Mouse (Mus musculus) liver, adult 2 months (tissue): ENCODE measurements around the gene Wt1. TPM values are rescaled to one million over a fixed set of nuclear protein-coding genes. Genes with fewer than 3 reads are reported as not detected.

Source experiments
- DNase-seq: peaks from one replicate; pipeline ENCODE4 v3.0.0-alpha.2; 2011; ENCODE audit warnings: low read depth, low spot score; ENCODE audit errors: extremely low read depth
- H3K27ac ChIP-seq: fragments of 200-500 bp; replicated peaks from 2 replicates; pipeline ENCODE4 v1.5.1; 2012; ENCODE audit warnings: low read depth, mild to moderate bottlenecking, control low read depth, inconsistent platforms, low read length; ENCODE audit not compliant: insufficient read depth
- H3K27me3 ChIP-seq: fragments of 200-500 bp; 2 replicates; pipeline ENCODE4 v1.6.1; 2012; ENCODE audit warnings: mild to moderate bottlenecking, moderate library complexity, low read length, inconsistent platforms; ENCODE audit not compliant: control insufficient read depth, insufficient read depth
- H3K36me3 ChIP-seq: fragments of 200-500 bp; 2 replicates; pipeline ENCODE4 v1.6.1; 2012; ENCODE audit warnings: low read length, inconsistent platforms; ENCODE audit not compliant: control insufficient read depth, insufficient read depth
- H3K4me1 ChIP-seq: fragments of 200-500 bp; 2 replicates; pipeline ENCODE4 v1.6.1; 2011; ENCODE audit warnings: low read length; ENCODE audit not compliant: control insufficient read depth, insufficient read depth
- H3K4me3 ChIP-seq: fragments of 200-500 bp; 2 replicates; pipeline ENCODE4 v1.5.1; 2011; ENCODE audit warnings: low read depth, mild to moderate bottlenecking, control low read depth, low read length, moderate library complexity; ENCODE audit not compliant: insufficient read depth
- H3K79me2 ChIP-seq: fragments of 200-500 bp; 2 replicates; pipeline ENCODE4 v1.6.1; 2012; ENCODE audit warnings: inconsistent platforms, mild to moderate bottlenecking, low read length, moderate library complexity; ENCODE audit not compliant: control insufficient read depth, insufficient read depth
- H3K9ac ChIP-seq: fragments of 200-500 bp; 2 replicates; pipeline ENCODE4 v1.6.1; 2012; ENCODE audit warnings: low read depth, mild to moderate bottlenecking, control low read depth, inconsistent platforms, low read length
- CTCF ChIP-seq: fragments of 200-500 bp; IDR thresholded peaks from 2 replicates; pipeline ENCODE4 v1.5.1; 2011; ENCODE audit warnings: low read depth, low read length, control low read depth
- POLR2A ChIP-seq: fragments of 200-500 bp; IDR thresholded peaks from 2 replicates; pipeline ENCODE4 v1.6.1; 2011; ENCODE audit warnings: low read length, control low read depth; ENCODE audit not compliant: insufficient read depth; ENCODE audit errors: extremely low read depth
- WGBS: fragments of 180-500 bp; shearing (Covaris S2); methylation state at CpG from one replicate; pipeline ENCODE4 v1.1.7; 2018; 5-methylcytosine and 5-hydroxymethylcytosine counted together
- polyA plus RNA-seq: library from polyadenylated mRNA; depleted of rRNA; stranded (reverse); fragments of >200 nt; gene quantifications from 2 replicates; pipeline ENCODE4 v1.2.3, GENCODE M21; 2012
- total RNA-seq: library from RNA; depleted of rRNA; stranded (reverse); fragments of >200 nt; gene quantifications from 2 replicates; pipeline ENCODE4 v1.2.3, GENCODE M21; 2014

Gene Wt1
- total and polyA plus RNA-seq, 2 experiments = 0.27 to 0.55 TPM

DNA sequence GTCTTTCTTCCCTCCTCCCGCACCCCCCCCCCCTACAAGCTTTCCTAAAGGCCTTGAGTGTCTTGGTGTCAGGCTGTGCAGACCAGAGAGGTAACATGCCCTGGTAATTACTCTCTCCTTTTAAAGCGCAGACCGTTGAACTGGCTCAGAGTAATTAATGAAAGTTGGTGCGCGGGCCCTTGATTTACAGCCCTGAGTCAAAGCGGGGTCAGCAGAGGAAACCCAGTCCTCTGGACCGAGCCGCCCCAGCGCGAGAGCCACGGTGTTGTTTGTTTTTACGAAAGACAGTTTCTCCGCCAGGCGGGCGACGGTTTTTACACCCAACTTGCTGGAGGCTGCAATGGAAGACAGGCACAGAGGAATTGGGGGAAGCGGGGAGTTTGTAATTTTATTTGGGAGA is 6.0 kb downstream of the Wt1 start:
- Histone ChIP-seq H3K4me1 (no peaks in the 10 kb centered on the region), H3K79me2 (no peaks in the 10 kb centered on the region), H3K27me3 (peaks cover 31% of the 10 kb centered on the region), H3K36me3 (no peaks in the 10 kb centered on the region), H3K27ac (no peak overlapping the region), H3K4me3 (no peak overlapping the region), H3K9ac (no peak overlapping the region)
- DNase-seq = no peak
- TF ChIP-seq POLR2A = no peak
- TF ChIP-seq CTCF = no peak
- 3% methylated on average over 17 of the region's 17 CpGs for WGBS

DNA sequence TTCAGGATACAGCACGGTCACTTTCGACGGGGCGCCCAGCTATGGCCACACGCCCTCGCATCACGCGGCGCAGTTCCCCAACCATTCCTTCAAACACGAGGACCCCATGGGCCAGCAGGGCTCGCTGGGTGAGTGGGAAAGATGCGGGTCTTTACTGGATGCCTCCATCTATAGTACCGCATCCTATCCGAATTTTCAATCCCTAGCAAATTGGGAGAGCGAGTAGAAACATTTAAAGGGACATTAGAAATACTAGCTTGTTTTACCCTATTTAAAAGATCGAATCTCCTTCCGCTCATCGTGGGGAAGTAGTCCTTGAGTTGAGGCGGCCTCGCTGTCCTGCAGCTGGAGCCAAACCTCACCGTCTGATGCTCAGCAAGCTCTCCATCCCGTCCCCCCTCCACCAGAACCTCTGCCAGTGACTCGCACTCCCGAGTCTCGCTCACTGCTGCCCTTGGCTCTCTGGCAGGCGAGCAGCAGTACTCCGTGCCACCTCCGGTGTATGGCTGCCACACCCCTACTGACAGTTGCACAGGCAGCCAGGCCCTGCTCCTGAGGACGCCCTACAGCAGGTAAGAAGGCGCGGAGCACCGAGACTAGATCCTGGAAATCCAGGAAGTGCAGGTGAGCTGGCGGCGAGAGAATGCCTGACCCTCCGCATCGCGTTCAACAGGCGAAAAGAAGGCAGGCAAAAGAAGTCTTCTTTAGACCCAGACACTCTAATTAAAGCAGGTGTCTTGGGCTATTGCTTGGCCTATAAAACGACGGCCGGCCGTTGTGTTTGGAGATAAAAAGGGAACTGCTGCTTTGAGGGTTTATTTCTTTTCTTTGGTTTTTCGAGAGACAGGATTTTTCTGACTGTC is 6.8 kb downstream of the Wt1 start:
- H3K27ac ChIP-seq = no peak overlapping the region
- 7% methylated on average over 43 of the region's 43 CpGs for WGBS
- H3K79me2 ChIP-seq = no peaks in the 10 kb centered on the region
- no peaks in the 10 kb centered on the region for H3K36me3 ChIP-seq
- H3K4me3 ChIP-seq = no peak overlapping the region
- TF ChIP-seq CTCF (no peak), POLR2A (no peak)
- H3K9ac ChIP-seq = no peak overlapping the region
- no peak for DNase-seq
- H3K4me1 ChIP-seq = no peaks in the 10 kb centered on the region
- H3K27me3 ChIP-seq = peaks cover 25% of the 10 kb centered on the region; the same call in 1 of the 2 replicates

DNA sequence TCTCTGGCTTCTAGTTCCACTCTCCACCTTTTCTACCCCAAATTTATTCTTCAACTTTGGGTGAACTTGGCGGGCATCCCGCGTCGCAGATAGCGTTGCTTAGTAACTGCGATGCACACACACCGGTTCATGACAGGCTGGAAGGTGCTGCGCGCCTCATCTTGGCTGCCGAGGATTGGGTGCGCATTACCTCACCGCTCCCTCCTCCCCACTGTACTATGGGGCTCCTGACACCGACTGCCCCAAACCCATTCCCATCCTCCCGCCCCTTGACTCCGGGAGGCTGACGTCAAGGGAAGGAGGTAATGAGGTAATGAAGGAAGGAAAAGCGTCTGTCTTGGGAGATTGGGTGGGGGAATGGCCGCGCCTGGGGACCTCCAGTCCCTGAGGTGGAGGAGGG is 8.0 kb downstream of the Wt1 start:
- Histone ChIP-seq H3K27ac (no peak overlapping the region), H3K9ac (no peak overlapping the region), H3K4me1 (no peaks in the 10 kb centered on the region), H3K4me3 (no peak overlapping the region), H3K27me3 (peaks cover 28% of the 10 kb centered on the region; the same call in 1 of the 2 replicates), H3K79me2 (no peaks in the 10 kb centered on the region), H3K36me3 (no peaks in the 10 kb centered on the region)
- DNase-seq = no peak
- WGBS = 4% methylated on average over 19 of the region's 19 CpGs
- TF ChIP-seq POLR2A (no peak), CTCF (no peak)

DNA sequence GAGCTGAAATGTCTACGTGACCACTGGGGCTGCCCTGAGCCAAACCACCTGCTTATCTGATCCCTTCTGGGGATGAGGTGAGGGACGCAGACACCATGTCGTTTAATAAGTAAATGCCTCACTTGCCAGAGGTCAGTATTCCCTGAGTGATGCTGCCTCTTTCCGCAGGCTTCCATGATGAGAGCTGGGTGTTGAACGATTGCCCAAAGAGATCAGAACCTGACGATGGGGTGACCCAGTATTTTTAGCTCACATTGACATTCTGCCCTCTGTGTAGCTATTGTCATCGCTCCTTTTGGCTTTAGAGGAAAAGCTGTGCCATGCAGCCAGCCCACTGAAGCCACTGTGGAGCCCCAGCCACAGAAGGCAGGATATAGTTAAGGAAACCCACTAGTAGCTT is 13.1 kb downstream of the Wt1 start:
- Histone ChIP-seq H3K9ac (no peak overlapping the region), H3K36me3 (no peaks in the 10 kb centered on the region), H3K27me3 (peaks cover 7% of the 10 kb centered on the region; the same call in 1 of the 2 replicates), H3K4me1 (no peaks in the 10 kb centered on the region), H3K79me2 (no peaks in the 10 kb centered on the region), H3K27ac (no peak overlapping the region), H3K4me3 (no peak overlapping the region)
- 55% methylated on average over 7 of the region's 7 CpGs for WGBS
- TF ChIP-seq CTCF (no peak), POLR2A (no peak)
- DNase-seq = no peak

DNA sequence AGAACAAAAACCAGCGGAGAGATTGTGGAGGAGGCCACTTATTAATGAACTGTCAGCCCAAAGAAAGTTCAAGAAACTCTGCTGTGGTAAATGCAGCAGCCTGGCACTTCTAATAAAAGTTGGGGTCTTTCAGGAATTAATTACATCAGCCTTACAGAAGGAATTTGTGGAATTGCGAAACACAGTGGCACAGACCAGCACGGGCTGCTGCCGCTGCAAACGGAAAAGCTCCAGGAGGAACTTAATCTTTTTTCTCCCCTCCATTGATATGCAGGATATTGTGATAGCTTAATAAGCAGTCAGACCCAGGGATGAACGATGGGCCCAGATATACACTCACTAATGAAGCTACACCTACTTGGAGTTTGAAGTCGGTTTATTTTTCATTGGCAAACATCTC is 15.0 kb downstream of the Wt1 start:
- Histone ChIP-seq H3K36me3 (no peaks in the 10 kb centered on the region), H3K9ac (no peak overlapping the region), H3K4me3 (no peak overlapping the region), H3K27ac (no peak overlapping the region), H3K27me3 (peaks cover 7% of the 10 kb centered on the region; the same call in 1 of the 2 replicates), H3K4me1 (no peaks in the 10 kb centered on the region), H3K79me2 (no peaks in the 10 kb centered on the region)
- no peak for DNase-seq
- WGBS = 57% methylated on average over 7 of the region's 7 CpGs
- TF ChIP-seq CTCF (no peak), POLR2A (no peak)

DNA sequence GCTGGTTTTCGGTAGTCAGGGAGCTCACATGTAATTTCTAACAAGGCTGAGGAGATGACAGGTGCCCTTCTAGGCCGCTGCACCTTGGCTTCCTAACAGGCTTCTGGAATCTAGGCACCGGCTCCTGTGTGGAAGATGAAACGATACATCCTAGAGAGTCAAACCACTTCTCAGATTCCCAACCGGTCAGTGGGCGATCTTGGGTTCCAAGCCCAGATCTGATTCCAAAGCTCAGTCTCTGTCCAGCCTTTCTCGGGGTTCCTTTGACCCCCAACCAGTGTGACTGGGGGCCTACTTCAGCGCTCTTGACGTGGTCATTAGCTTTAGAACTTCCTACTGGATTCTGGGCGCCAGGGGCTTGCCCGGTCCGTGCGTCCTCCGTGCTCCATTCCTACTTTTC is 17.4 kb downstream of the Wt1 start:
- no peaks in the 10 kb centered on the region; the same call in 1 of the 2 replicates for H3K27me3 ChIP-seq
- H3K4me3 ChIP-seq = no peak overlapping the region
- no peak for DNase-seq
- TF ChIP-seq CTCF = no peak
- no peak for TF ChIP-seq POLR2A
- no peak overlapping the region for H3K27ac ChIP-seq
- no peaks in the 10 kb centered on the region for H3K79me2 ChIP-seq
- H3K9ac ChIP-seq = no peak overlapping the region
- WGBS = 92% methylated on average over 14 of the region's 14 CpGs
- no peaks in the 10 kb centered on the region for H3K4me1 ChIP-seq
- H3K36me3 ChIP-seq = no peaks in the 10 kb centered on the region
